Mouse (Mus musculus) small intestine, adult 10 weeks (tissue): ENCODE data around the gene Otor. TPM values are rescaled to one million over a fixed set of nuclear protein-coding genes. Genes with fewer than 3 reads are reported as not detected.

Experiments
- polyA plus RNA-seq: library from polyadenylated mRNA; stranded (reverse); fragments of 350-450 nt; fragmentation: Illumina TruSeq; extraction: RNeasy Lipid Tissue Mini Kit (QIAGEN cat#74804); gene quantifications from one replicate; pipeline ENCODE4 v1.2.3, GENCODE M21; 2014; ENCODE audit warnings: low replicate concordance

Gene Otor
- not detected for polyA plus RNA-seq

DNA sequence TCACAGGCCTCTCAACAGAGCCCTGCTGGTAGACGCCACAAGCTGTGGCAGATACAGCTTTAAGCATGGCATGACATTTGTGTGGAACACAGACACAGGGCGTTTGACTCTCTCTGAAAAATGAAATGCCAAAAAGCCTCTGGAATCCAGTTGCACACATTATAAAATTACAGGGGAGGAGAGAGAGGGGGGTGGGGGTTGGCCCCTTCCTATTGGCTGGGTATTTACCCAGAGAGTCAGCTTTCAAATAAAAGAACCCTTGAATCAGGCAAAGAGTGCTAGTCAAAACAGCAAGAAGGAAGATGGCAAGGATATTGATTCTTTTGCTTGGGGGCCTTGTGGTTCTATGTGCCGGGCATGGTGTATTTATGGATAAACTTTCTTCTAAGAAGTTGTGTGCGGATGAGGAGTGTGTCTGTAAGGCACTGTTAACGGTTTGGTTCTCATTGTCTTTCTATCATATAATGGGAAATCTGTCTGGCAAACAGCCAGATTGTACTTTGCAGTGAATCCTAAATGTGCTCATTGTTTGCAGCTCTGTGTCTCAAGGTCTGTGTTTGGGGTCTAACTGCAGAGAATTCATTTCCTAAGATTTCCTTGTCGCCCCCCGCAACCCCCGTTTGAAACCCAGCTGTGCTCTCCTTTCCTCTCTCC is at the start of gene Otor:
Otor (plus strand) TSS at position 276 of the 654 bp plus-strand sequence.

DNA sequence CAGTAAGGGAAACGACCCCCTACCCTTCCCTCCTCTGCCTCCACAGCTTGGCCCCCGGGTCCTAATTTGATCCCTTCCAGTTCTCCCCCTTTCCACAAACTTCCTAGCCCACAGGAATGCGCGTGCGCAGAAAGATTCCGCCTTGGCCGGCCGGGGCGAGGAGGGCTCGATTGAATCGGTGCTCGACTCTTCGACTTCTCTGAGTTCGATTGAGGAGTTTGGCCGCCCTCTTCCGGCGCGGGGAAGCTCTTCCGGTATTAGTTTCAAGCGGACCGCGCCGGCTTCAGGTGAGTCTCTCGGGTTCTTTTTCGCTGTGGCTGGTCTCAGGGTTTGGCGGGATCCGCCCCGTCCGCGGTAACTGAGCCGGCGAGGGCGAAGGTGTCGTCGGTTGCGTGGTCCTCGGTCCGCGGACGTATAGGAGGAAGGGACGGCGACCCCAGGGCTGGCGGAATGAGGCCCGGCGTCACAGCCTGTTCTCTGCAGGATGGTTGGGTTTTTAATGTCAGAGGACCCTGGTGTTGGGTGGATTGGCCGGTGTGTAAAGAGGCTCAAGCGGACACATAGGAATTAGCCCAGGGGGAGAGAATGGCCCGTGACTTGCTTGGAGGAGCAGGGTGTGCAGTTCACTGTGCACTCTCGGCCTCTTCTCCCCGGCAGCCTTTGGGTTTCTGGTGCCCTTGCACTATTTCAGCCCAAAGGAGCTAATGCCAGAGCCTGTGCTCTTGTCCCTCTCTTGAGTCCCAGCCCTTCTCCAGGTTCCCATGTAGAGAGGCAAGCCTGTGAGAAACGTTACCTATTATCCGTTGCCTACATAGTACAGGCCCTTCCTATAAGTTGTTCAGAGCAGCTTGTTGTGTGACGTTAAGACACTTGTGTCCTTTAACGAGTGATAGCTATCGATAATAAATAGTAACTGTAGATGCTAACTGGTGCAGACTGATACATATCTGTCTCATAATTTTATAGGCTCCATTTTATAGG is 15.2 kb upstream of the Otor start, which contains the start of gene Snrpb2:
Snrpb2 (plus strand) TSS at position 228 of the 981 bp plus-strand sequence.

Other genes with a start within 250 kb of the Otor start
- gene Kif16b, start 176.9 kb upstream of the Otor start, polyA plus RNA-seq: 31.5 TPM
- 176 TPM for gene Snrpb2, start 15.4 kb upstream of the Otor start, polyA plus RNA-seq